Mouse (Mus musculus) cerebellum, adult 2 months (tissue): ENCODE data around the gene Timm8b.

Source experiments
- CTCF ChIP-seq: fragments of 200-500 bp; IDR thresholded peaks from 2 replicates; pipeline ENCODE4 v1.5.1; 2011; ENCODE audit warnings: low read depth, mild to moderate bottlenecking, control low read depth, low read length, moderate library complexity, borderline replicate concordance; ENCODE audit not compliant: insufficient read depth
- POLR2A ChIP-seq: fragments of 200-500 bp; IDR thresholded peaks from 2 replicates; pipeline ENCODE4 v1.6.1; 2011; ENCODE audit warnings: low read length, control low read depth, borderline replicate concordance; ENCODE audit not compliant: insufficient read depth

DNA sequence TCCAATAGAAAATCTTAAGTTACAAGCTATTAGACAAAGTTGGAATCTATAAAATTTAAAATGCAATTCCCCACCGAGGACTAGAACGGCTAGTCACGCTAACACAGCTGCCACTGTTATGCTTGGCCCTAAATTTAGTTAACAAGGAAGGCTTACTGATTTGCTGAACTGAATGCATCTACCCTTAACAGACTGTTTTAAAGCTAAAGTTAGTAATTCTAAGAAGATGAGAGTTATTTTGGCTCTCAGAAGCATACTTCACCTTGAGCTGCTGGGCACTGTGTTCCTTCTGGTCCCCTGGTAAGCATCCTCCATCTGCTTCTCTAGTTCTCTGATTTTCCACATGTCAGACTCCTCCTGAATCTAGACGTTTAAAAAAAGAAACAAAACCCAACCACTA is 8.4 kb downstream of the Timm8b start:
- TF ChIP-seq CTCF (no peak), POLR2A (no peak)
